Mouse (Mus musculus) kidney, adult 2 months (tissue): ENCODE measurements at regions not wholly inside any gene's neighbourhood (a gene's known extent, or its start where the extent isn't known, plus 50 kb on each side); places are given as distances from the start of the nearest gene placed in this dataset.

ENCODE experiments used
- CTCF ChIP-seq: fragments of 200-500 bp; conservative IDR thresholded peaks from 2 replicates; pipeline ENCODE4 v1.5.1; 2011; ENCODE audit warnings: low read depth, mild to moderate bottlenecking, control low read depth, low read length, moderate library complexity, mixed read lengths; ENCODE audit not compliant: insufficient read depth, insufficient read length
- POLR2A ChIP-seq: fragments of 200-500 bp; IDR thresholded peaks from one replicate; pipeline ENCODE4 v1.6.1; 2011; ENCODE audit warnings: low read depth, low read length, control low read depth

DNA sequence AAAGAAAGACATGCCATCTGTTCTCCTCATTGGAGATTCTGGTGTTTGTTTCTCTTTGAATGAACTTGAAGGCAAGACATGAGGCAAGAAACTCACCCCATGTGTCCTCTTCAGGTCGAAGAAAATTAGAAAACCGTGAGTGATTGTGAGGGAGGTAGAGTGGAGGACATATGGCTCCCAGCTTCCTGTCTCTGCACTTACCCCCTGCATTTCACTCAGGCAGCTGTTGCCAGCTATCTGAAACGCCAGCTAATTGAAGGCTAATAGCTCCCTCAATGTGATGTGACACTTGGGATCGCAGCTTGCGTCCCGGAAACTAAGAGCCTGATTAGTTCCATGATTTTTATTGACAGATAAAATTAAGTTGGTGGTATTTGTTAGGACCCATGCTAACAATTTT lies 289.4 kb upstream of the Sphkap start:
- TF ChIP-seq CTCF (no peak), POLR2A (no peak)
